Mouse (Mus musculus): ENCODE results near the gene Rap1b. TPM values are rescaled to one million over a fixed set of nuclear protein-coding genes. Genes with fewer than 3 reads are reported as not detected.

Gene Rap1b
- total RNA-seq, 4 experiments from 2014 or later, result 111 to 128 (median 116) TPM

DNA sequence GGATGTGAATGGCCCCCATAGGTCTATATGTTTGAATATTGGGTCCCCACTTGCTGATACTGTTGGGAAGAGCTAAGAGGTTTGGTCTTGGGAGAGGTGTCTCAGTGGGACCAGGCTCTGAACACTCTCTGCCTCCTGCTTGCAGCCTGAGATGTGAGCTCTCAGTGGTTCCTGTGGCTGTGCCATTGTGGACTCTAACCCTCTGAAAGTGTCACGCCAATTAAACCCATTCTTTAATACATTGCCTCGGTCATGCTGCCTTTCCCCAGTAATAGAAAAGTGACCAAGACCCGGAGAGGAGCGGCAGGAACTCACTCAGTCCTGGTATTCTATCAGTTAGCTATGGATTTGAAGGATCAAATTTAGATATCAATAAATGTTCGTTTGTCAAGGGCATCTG, 12.4 kb upstream of the Rap1b start:
- no peak for DNase-seq

GRCm38 (mm10) chr10:117856001-117856720, 10.3 kb upstream of the Rap1b start:
- no peak for DNase-seq

DNA sequence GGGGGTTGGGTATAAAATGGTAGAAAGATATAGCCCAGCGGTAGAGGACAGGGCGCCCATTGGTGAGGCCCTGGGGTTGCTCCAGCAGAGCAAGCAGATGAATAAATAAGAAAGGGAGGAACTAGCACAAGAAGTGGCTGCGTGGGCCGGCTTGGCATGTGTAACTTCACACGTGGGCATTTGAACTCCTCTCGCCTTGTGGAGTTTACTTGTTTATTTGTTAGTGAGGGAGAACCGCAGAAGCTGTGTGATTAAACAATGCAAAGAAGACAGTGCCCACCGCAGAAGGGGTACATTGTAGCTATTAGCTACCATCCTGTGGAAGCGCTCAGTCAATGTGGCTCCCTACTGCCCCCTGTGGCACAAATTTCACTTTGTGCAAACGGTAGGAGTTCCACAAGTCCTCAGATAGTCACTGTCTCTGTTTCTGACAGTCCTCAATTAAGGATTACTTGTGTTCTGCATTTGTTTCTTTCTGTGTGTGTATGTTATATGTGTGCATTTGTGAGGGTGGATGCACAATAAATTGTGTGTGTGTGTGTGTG, 6.9 kb upstream of the Rap1b start:
- DNase-seq, result no peak

- no peak for DNase-seq
These were observed 3.1 kb upstream of the Rap1b start for GRCm38 (mm10) chr10:117848981-117849380.

DNA sequence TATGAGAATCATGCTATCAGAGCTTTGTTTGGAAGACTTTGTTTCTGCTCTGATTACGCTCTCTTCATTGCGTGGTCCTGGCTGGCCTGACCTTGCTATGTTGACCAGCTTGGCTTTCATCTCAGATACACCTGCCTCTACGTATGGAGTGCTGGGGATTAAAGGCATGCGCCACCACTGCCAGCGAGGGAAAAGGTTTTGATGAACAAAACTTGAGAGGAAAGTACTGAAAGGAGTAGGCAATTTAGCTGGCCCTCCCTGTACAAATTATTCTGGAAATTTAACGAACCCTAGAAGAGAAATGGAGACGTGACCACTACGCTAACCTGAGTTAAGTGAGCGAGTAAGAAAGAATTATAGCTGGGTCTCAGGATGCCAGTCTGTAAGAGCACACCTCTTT, 961 bp upstream of the Rap1b start:
- no peak for DNase-seq

DNA sequence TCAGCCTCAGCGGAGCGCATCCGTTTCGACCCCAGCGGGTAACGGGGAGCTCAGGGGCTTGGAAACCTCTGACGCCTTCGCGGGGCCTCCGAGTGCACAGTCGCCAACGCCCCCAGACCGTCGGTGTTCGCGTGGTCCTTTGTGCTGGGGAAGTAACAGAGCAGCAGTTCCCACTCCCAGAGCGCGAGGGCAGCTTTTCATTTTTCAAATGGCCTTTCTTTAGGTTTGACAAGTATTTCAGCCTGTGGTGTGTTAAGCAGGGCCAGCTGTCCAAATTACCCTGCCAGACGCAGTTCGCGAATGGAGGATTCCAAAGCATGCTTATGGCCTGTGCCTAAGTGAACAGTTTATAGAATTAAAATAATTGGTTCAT, 411 bp upstream of the Rap1b start:
- no peak for DNase-seq

GRCm38 (mm10) chr10:117844782-117845596, 846 bp downstream of the Rap1b start:
- DNase-seq, result peak; percentile 51

DNA sequence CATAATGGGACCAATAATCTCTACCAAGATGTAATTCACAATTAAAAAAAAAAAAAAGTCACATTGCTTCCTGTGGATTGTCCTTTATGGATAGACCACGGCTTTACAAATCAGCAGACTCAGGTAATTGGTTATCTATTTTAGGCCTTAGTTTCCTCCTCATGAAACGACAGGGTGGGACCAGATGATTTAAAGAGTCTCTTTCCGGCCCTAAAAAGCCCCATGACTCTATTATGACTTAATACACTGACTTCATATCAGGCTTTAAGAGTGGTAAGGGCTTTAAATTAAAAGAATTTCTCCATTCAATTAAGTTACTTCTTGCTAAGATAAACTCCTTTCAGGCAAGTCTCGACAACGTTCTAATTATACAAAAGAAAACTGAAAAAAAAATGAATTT, 1.6 kb downstream of the Rap1b start:
- DNase-seq, result no peak

- no peak for DNase-seq
These were observed 2.1 kb downstream of the Rap1b start for GRCm38 (mm10) chr10:117843690-117844089.

- DNase-seq, result no peak
These were observed 4.1 kb downstream of the Rap1b start for GRCm38 (mm10) chr10:117841765-117842164.

GRCm38 (mm10) chr10:117840431-117840995, 5.3 kb downstream of the Rap1b start:
- no peak for DNase-seq

- DNase-seq, result no peak
These were observed 6.1 kb downstream of the Rap1b start for GRCm38 (mm10) chr10:117839737-117840136.

GRCm38 (mm10) chr10:117838924-117839323, 6.9 kb downstream of the Rap1b start:
- DNase-seq, result no peak

DNA sequence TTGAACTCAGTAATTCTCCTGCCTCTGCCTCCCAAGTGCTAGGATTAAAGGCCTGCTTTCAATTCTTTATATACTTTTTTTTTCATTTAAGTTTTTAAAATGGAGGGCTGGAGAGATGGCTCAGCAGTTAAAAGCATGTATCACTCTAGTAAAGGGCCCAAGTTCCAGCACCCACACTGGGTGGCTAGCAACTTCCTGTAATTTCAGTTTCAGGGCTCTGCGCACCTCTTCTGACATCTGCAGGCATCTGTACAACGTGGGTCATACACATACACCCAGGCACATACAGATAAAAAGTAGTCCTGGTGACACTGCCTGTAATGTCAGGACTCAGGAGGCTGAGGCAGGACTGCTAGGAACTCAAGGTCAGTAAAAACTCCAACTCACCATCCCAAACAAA, 9.5 kb downstream of the Rap1b start:
- no peak for DNase-seq

- DNase-seq, result no peak
These were observed 10.4 kb downstream of the Rap1b start for GRCm38 (mm10) chr10:117835453-117835852.

- DNase-seq, result no peak
These were observed 15.0 kb downstream of the Rap1b start for GRCm38 (mm10) chr10:117830797-117831196.

- DNase-seq, result no peak
These were observed 16.2 kb downstream of the Rap1b start for GRCm38 (mm10) chr10:117829472-117830155.

GRCm38 (mm10) chr10:117829022-117829421, 16.8 kb downstream of the Rap1b start:
- no peak for DNase-seq

DNA sequence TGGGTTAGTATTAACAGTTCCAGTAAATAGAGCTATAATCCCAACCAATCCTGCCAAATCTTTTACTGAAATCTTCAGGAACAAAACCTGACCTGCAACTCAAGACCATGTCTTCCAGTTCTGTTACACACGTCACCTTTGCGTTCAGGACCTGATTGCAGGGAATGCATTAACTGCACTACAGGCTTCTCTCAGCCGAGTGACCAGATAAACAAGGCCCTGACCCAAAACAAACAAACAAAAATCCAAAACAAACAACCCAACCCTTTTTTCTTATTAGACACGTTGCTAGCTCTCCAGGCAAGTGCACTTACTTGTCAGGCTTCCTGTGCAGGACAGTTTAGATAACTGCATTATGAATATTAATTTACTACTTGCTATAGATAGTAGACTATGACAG, 17.3 kb downstream of the Rap1b start:
- no peak for DNase-seq

DNA sequence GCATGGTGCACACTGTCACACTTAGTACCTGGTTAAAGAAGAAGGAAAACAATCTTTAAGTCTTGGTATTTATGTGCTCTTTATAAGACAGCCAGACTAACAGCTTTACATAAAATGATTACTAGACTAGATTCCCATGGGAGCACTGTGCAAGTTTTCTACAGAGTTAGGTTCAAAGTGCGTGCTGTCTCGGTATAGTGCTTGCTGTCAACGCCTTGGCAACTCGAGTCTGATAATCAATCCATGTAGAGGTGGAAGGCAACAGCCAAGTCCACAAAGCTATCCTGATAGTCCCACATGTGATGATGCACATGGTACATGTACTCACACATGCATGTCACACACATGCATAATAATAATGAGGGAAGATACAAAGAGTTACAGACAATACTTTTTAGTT, 21.2 kb downstream of the Rap1b start:
- no peak for DNase-seq

DNA sequence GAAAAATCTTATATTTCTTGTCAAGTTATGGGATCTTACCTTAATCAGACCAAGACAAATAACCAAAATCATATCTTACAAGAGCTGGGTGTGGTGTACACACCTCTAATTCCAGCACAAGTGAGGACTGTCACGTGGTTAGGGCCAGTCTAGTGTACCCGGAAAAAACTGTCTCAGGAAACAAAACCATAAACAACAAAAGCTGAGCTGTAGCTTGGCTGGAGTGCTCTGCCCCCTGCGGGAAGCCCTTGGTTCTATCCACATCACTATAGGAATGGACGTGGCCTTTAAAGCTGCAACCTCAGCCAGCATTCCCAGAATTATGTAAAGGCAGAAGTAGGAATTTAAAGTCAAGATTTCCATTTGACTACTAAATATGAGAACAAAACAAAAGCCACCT, 21.7 kb downstream of the Rap1b start:
- no peak for DNase-seq

DNA sequence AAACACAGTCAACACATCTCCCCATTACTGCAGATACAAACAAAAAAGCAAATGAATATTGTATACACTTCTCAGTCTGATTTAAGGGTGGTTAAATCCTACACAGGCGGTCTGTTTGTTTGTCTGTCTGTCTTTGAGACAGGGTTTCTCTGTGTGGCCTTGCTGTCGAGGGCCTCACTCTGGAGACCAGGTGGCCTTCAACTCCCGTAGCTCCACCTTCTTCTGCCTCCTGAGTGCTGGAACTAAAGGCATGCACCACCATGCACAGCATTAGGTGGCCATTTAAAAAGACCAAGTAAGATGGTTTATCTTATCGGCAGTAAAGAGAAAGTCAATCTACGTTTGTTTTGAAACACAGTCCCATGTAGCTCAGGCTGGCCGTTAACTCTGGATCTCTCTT, 22.5 kb downstream of the Rap1b start:
- DNase-seq, result no peak

DNA sequence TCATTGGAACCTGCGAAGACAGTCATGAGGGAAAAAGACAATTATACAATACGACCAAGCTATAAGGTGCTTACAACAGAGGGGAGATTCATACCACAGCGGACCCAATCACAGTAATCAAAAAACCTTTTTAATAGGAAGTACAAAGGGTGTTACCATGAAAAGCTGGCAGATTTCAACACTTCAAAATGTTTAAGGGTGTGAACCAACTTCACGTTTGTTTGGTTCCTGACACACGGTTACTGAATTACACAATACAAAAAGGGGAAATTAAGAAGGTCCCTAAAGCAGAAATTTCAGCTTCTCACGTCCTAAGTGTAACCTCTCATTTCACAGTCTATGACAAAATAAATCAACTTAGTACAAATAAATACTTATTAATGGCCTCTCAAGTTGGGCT, 27.2 kb downstream of the Rap1b start:
- no peak for DNase-seq

All from adrenal gland, adult 8-10 months (tissue).